Mouse (Mus musculus): ENCODE data around the gene Cluh.

Cluh gene

DNA sequence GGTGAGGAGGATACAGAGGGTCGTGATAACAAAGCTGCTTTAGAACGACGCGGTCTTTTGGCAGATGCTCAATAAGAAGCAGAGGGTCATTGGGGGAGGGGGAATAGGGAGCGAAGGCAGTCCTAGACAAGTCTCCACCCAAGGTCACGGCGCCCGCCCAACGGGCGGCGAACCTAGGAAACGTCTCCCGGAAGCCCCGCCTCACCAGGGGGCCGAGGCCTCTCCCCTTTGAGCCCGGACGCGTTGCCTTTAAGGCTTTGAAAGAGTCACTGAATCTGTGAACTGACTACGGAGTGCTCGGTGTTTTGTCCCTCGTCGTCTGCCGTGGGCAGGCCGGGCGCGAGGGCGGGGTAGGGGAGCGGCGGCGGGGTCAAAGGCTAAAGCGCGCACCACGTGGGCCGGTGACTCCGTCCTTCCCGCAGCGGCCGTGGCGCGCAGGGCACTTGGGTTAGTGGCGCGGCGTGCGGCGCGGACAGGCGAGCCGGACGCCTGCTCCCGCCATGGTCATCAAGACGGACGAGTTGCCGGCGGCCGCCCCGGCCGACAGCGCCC is at the start of gene Cluh:
Cluh (plus strand) TSS at position 401 of the 552 bp plus-strand sequence.
- peak; percentile 96 for DNase-seq (ENCODE audit: low read depth, low spot score)

GRCm38 (mm10) chr11:74602286-74602685 is 47.0 kb upstream of the Cluh start:
- DNase-seq (ENCODE audit: low read depth, low spot score) = no peak

- no peak for DNase-seq (ENCODE audit: low read depth, low spot score)
Observed at GRCm38 (mm10) chr11:74610068-74610467, 39.2 kb upstream of the Cluh start.

DNA sequence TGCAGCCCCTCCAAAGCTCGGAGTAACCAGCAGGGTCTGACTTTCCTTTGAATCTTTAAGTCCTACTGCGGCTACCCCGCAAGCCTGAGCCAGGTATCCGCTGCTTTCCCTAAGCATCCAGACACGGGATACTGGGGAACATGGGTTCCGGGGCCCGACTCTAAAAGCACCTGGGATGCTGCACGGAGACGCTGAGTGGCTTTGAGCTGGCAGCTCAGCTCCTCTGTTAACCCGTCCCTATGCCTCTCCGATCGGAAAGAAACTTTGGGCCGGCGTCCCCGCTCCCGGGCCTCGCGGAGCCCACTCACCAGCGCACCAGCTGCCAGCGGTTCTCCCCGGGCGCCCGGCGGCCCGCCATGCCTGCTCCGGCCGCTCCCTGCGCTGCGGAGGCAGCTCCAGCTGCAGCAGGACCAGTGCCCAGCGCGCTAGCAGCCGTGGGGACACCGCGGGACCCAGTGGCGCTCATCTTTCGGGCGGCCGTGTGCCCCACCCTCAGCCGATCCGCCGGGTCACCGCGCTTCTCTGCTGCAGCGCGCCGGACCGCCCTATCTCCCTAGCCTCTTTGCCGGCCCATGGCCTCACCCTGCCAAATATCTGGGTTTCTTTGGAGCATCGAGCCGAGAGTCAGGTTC is 38.6 kb upstream of the Cluh start, which contains the start of gene Rap1gap2:
Rap1gap2 (minus strand) TSS at position 371 of the 632 bp plus-strand sequence.
- DNase-seq (ENCODE audit: low read depth, low spot score) = no peak

DNA sequence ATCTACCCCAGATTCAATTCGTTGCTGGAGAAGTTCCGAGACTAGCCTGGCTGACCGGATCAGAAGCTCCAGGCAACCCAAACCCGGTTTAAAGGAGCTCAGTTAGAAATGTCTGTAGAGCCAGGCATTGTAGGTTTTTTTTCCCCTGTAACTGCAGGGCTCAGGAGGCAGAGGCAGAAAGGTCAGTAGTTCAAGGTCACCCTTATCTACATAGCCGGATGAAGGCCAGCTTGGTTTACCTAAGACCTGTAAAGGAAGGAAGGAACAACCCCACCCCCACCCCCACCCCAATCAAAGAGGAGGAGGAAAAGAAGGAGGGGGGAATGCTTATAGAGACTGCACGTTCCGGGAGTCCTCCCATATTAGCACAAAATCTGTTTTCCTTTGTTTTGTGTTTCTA is 37.9 kb upstream of the Cluh start:
- no peak for DNase-seq (ENCODE audit: low read depth, low spot score)

- no peak for DNase-seq (ENCODE audit: low read depth, low spot score)
Observed at GRCm38 (mm10) chr11:74613428-74613827, 35.9 kb upstream of the Cluh start.

DNA sequence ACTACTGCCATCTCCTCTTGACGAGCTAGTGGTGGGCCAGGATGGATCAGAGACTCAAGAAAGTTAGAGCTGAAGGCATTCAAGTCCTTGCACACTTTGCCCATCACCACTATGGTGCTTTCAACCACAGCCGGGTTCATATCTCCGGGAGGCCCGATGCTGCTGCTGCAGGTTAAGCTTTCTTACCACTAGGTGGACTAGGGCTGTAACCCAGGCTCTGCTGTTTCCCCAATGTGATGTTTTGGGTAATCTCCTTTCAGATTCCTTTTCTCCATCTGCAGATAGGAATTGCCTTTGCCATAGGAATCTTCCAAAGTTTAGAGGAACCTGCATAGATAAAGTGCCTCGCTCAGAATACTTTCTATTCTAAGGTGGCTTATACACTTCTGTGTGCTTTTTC is 33.7 kb upstream of the Cluh start:
- no peak for DNase-seq (ENCODE audit: low read depth, low spot score)

GRCm38 (mm10) chr11:74619201-74619955 is 29.9 kb upstream of the Cluh start, which contains the start of gene Ccdc92b:
Gene Ccdc92b, plus strand, starts transcription at chr11:74619605.
- DNase-seq (ENCODE audit: low read depth, low spot score) = peak; percentile 68

- DNase-seq (ENCODE audit: low read depth, low spot score) = no peak
Observed at GRCm38 (mm10) chr11:74619956-74620300, 29.4 kb upstream of the Cluh start.

DNA sequence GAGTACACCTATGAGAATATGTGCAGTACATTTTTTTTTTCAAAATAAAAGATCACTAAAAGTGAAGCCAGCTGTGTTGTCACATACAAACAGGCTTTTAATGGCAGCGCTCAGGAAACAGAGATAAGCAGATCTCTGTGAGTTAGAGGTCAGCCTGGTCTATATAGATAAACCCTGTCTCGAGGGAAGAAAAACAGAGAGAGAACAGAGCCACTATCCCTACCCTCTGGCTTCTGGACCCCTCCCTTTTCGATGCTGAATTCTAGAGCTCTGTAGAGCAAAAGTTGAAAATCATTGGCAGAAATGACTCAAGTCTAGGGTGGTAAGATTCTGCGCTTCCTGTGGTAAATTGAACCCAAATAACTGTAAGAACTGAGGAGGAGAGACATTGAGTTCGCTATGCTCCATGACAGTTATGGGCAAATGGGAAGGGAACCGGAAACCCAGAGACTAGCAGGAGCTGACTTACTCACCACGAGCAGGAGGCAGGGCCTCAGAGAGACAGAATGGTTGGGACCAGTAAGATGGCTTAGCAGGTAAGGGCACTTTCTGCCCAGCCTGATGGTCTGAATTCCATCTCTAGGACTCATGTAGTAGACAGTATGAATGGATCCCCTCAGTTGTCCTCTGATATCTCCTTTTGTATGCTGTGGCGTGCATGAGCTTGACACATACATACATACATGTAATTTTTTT is 27.2 kb upstream of the Cluh start:
- DNase-seq (ENCODE audit: low read depth, low spot score) = no peak

- no peak for DNase-seq (ENCODE audit: low read depth, low spot score)
Observed at GRCm38 (mm10) chr11:74623693-74624092, 25.6 kb upstream of the Cluh start.

DNA sequence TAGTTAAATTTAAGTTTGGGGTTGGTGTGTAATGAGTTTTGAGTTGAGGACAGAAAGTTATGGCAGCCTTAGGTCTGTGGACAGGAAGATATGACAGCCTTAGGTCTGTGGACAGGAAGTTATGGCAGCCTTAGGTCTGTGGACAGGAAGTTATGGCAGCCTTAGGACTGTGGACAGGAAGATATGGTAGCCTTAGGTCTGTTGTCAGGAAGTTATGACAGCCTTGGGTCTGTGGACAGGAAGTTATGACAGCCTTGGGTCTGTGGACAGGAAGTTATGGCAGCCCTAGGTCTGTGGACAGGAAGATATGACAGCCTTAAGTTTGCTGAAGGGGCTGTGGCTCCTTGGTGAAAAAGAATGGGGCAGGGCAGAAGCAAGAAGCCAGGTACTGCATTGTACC is 24.0 kb upstream of the Cluh start:
- DNase-seq (ENCODE audit: low read depth, low spot score) = no peak

DNA sequence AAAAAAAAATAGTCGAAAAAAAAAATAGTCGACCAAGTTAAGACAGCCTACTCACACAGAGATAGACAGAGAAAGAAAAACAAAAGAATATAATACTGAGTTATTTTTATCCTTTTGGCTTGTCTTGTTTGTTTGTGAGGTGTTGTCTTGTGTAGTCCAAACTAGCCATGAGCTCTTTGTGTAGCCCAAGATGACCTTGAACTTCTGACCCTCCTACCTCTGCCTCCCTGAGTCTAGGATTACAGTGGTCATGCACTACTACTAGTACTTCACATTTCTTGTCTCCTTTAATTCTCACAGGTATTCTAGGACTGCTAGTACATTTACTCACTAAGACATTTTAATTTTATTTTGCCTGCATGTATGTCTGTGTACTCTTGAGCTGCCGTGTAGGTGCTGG is 21.8 kb upstream of the Cluh start:
- DNase-seq (ENCODE audit: low read depth, low spot score) = no peak

DNA sequence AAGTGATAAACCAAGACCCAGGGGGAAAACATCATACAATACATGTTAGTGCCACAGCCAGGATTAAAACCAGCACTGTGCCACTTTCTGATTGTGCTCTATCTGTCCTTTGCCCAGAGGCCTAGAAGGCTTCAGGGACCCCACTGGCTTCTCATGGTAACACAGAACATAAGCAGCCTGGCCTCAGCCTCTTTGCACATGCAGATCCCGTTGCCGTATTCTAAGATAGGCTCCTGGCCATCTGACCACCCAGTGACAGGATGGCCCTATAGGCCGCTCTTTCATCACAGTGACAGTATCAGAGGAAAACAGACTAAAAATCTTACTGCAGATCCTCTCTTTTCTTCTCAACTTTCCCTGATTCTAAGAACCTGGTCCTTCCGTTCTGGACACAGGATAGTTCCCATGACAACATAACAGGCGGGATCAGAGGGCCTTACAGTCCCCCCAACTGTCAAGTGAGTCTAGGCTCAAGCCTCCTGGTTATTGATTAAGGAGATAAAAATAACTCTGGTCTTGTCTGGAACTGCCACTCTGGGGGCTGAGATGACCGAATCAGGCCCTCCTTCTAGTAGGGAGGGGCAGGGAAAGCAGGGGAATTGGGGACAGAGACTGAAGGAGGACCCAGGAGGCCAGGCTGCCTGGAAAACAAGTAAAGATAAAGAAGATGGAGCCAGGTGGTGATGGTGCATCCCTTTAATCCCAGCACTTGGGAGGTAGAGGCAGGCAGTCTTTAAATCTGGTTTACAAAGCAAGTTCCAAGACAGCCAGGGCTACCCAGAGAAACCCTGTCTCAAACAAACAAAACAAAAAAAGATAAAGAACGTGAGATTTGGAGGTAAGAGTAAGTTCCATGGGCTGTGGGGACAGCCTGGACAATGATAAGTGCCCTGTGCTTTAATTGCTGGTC is 17.2 kb upstream of the Cluh start:
- DNase-seq (ENCODE audit: low read depth, low spot score) = no peak

DNA sequence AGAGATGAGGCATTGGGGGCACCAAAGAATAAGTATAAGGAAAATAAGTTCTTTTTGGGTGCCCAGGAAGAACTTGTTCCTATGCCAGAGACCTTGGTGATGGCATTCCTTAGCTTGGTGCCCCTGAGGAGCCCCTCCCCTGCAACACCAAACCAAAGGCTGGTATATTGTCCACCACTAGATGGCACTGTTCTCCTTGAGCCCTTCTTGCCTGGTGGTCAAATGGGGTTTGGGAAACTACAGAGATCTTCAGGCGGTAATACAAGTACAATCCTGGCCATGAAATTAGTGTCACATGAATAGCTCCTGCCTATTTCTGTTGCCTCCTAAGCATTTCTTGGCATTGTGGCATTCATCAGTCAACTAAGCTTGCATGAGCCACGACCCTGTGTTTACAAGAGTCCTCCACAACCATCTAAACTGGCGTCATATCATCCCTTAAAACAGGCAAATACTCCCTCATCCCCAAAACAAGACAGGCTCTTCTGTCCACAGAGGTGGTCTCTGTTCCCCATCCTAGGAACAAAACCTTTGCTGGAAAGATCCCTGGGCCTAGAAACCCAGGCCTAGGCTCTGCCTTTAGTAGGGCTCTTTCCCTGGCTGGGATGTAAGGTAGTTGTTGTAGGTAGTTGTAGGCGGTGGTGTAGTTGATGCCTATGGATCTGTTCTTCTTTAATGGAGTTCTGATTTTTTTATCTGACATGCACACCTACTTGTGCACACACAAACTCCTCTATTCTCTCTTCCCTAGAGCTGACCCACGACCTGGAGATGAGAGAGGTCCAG is 14.6 kb upstream of the Cluh start:
- peak; percentile 72 for DNase-seq (ENCODE audit: low read depth, low spot score)

DNA sequence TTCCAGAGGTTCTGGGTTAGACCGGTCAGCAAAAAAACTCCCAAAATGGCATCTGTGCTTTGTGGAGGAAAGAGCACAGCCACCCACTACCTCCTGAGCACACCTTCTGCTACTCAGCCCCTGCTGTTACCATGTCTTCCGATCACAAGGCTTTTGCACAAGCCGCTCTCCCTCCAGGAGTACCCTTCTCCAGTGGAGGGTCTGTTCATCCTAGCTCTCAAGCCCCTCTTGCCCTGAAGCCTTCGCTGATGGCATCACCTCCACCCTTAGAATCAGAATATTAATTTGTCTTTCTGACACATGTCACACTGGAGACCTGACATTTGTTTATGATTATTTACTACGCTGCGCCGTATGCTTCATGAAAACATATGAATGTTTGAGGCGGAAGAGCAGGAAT is 11.8 kb upstream of the Cluh start:
- DNase-seq (ENCODE audit: low read depth, low spot score) = no peak

- DNase-seq (ENCODE audit: low read depth, low spot score) = peak; percentile 72
Observed at GRCm38 (mm10) chr11:74637971-74638790, 11.1 kb upstream of the Cluh start.

- DNase-seq (ENCODE audit: low read depth, low spot score) = no peak
Observed at GRCm38 (mm10) chr11:74638791-74639411, 10.4 kb upstream of the Cluh start.

GRCm38 (mm10) chr11:74639628-74640027 is 9.7 kb upstream of the Cluh start:
- DNase-seq (ENCODE audit: low read depth, low spot score) = no peak

All from CD4-positive helper T cell, adult 2 months (primary cell).